Mouse (Mus musculus) bone marrow, adult 2 months (tissue): Measurements from ENCODE around the gene Krt78.

Experiments
- CTCF ChIP-seq: fragments of 200-500 bp; IDR thresholded peaks from 2 replicates; pipeline ENCODE4 v1.5.1; 2011; ENCODE audit warnings: low read length, control low read depth; ENCODE audit not compliant: control insufficient read depth, insufficient read depth
- POLR2A ChIP-seq: fragments of 200-500 bp; IDR thresholded peaks from 2 replicates; pipeline ENCODE4 v1.6.1; 2011; ENCODE audit warnings: low read depth, mild to moderate bottlenecking, control low read depth, low read length, borderline replicate concordance; ENCODE audit not compliant: control insufficient read depth

DNA sequence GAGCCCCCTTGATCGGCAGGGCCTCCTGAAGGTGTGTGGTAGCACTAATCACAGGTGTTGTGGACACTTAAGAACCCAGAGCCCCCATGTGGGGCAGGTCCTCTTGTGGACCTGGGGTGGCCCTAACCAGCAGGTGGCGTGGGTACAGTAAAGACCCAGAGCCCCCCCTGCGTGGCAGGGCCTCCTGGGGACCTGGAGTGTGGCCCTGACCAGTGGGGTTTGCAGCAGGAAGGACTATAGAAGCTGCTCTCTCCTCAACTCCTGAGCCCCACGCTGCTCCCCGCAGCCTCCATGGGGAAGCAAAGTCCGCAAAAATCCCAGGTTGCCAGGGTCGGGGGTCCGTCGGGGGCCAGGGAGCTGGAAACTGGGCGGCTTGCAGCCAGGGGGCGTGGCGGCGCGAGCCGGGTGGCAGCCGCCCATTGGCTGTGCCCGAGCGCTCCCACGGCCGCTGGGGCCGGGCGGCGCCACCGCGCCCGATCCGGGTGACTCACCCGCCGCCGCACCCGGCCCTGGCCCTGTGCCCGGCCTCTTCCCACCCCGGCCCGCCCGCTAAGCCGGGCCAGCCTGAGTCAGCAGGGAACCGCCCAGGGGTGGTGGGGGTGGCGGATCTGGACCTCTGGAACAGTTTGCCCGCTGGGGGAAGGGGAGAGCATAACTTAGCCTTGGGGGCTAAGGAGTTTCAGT, 23.1 kb upstream of the Krt78 start:
- TF ChIP-seq POLR2A (peak; percentile 6; the same call in 1 of the 2 replicates), CTCF (no peak)
